Mouse (Mus musculus) embryonic facial prominence, embryonic 14.5 days (tissue): Measurements from ENCODE around the gene Filip1l. TPM values are rescaled to one million over a fixed set of nuclear protein-coding genes. Genes with fewer than 3 reads are reported as not detected.
A peak's percentile ranks its signal among the peaks of the same experiment; 100 is the strongest.

Experiments used
- ATAC-seq: fragments of 200-750 bp; cut with Nextera tagmentation; 2 replicates; pipeline ENCODE4 v1.8.0; 2017; ENCODE audit warnings: low read depth, moderate number of reproducible peaks, moderate TSS enrichment
- DNase-seq: peaks from one replicate; pipeline ENCODE4 v3.0.0-alpha.2; 2015; ENCODE audit warnings: low spot score
- H3K27ac ChIP-seq: fragments of 300-500 bp; sonication (generic); replicated peaks from 2 replicates; pipeline ENCODE4 v1.5.1; 2014; ENCODE audit warnings: low read depth, mild to moderate bottlenecking, low read length, moderate library complexity
- H3K27me3 ChIP-seq: fragments of 300-500 bp; sonication (generic); replicated peaks from 2 replicates; pipeline ENCODE4 v1.6.1; 2014; ENCODE audit warnings: low read length; ENCODE audit not compliant: control insufficient read depth, insufficient read depth
- H3K36me3 ChIP-seq: fragments of 300-500 bp; sonication (generic); 2 replicates; pipeline ENCODE4 v1.6.1; 2014; ENCODE audit warnings: low read length, mixed read lengths; ENCODE audit not compliant: control insufficient read depth, insufficient read depth
- H3K4me1 ChIP-seq: fragments of 300-500 bp; sonication (generic); 2 replicates; pipeline ENCODE4 v1.6.1; 2014; ENCODE audit warnings: antibody characterized with exemption, low read length; ENCODE audit not compliant: control insufficient read depth, insufficient read depth
- H3K4me2 ChIP-seq: fragments of 300-500 bp; sonication (generic); 2 replicates; pipeline ENCODE4 v1.6.1; 2014; ENCODE audit warnings: low read depth, mild to moderate bottlenecking, low read length, moderate library complexity, mixed read lengths
- H3K4me3 ChIP-seq: fragments of 300-500 bp; sonication (generic); 2 replicates; pipeline ENCODE4 v1.5.1; 2014; ENCODE audit warnings: low read depth, mild to moderate bottlenecking, low read length
- H3K9ac ChIP-seq: fragments of 300-500 bp; sonication (generic); 2 replicates; pipeline ENCODE4 v1.6.1; 2014; ENCODE audit warnings: low read depth, mild to moderate bottlenecking, low read length, moderate library complexity, mixed read lengths
- H3K9me3 ChIP-seq: fragments of 300-500 bp; sonication (generic); 2 replicates; pipeline ENCODE4 v1.6.1; 2016; ENCODE audit warnings: low read length; ENCODE audit not compliant: control insufficient read depth
- WGBS: fragments of 180-500 bp; shearing (Covaris S2); extraction: QIAGEN DNeasy Blood & Tissue Kit; methylation state at CpG from one replicate; pipeline ENCODE4 v1.1.7; 2014; 5-methylcytosine and 5-hydroxymethylcytosine counted together
- polyA plus RNA-seq: library from polyadenylated mRNA; unstranded; fragments of >200 nt; fragmentation: Nextera tagmentation; extraction: Ambion mirVana; gene quantifications from 2 replicates; pipeline ENCODE4 v1.2.1, GENCODE M21; 2014

Gene Filip1l
- polyA plus RNA-seq, 1 experiment from 2014 or later: 30.2 TPM

GRCm38 (mm10) chr16:57490691-57491090 is 137.8 kb downstream of the Filip1l start:
- Histone ChIP-seq H3K4me1 (peaks cover 7% of the 10 kb centered on the region; the same call in 1 of the 2 replicates), H3K27me3 (no peaks in the 10 kb centered on the region), H3K36me3 (no peaks in the 10 kb centered on the region), H3K9me3 (no peaks in the 10 kb centered on the region), H3K27ac (no peak overlapping the region), H3K9ac (no peak overlapping the region), H3K4me3 (no peak overlapping the region), H3K4me2 (no peak overlapping the region)
- DNase-seq (no peak), ATAC-seq (no peak)
- 83% methylated on average over 8 of the region's 8 CpGs for WGBS

GRCm38 (mm10) chr16:57491853-57492252 is 139.0 kb downstream of the Filip1l start:
- ATAC-seq: no peak
- no peak for DNase-seq
- H3K9me3 ChIP-seq: no peaks in the 10 kb centered on the region
- no peak overlapping the region for H3K4me2 ChIP-seq
- H3K27me3 ChIP-seq: no peaks in the 10 kb centered on the region
- no peak overlapping the region for H3K4me3 ChIP-seq
- H3K4me1 ChIP-seq: peaks cover 3% of the 10 kb centered on the region; the same call in 1 of the 2 replicates
- H3K9ac ChIP-seq: no peak overlapping the region
- 90% methylated on average over 4 of the region's 4 CpGs for WGBS
- no peak overlapping the region for H3K27ac ChIP-seq
- H3K36me3 ChIP-seq: no peaks in the 10 kb centered on the region

GRCm38 (mm10) chr16:57495476-57496203 is 142.7 kb downstream of the Filip1l start:
- Histone ChIP-seq H3K4me3 (no peak overlapping the region), H3K27ac (no peak overlapping the region), H3K4me2 (no peak overlapping the region), H3K9me3 (no peaks in the 10 kb centered on the region), H3K36me3 (no peaks in the 10 kb centered on the region), H3K27me3 (no peaks in the 10 kb centered on the region), H3K4me1 (peaks cover 10% of the 10 kb centered on the region), H3K9ac (no peak overlapping the region)
- ATAC-seq (no peak), DNase-seq (no peak)
- 83% methylated on average over 10 of the region's 10 CpGs for WGBS

- H3K4me2 ChIP-seq: no peak overlapping the region
- WGBS: 53% methylated on average over 10 of the region's 10 CpGs
- H3K9me3 ChIP-seq: no peaks in the 10 kb centered on the region
- H3K4me1 ChIP-seq: peaks cover 10% of the 10 kb centered on the region
- no peaks in the 10 kb centered on the region for H3K27me3 ChIP-seq
- DNase-seq (peak; percentile 72), ATAC-seq (peak; percentile 75)
- H3K36me3 ChIP-seq: no peaks in the 10 kb centered on the region
- H3K4me3 ChIP-seq: no peak overlapping the region
- no peak overlapping the region for H3K9ac ChIP-seq
- H3K27ac ChIP-seq: no peak overlapping the region
These were observed 143.7 kb downstream of the Filip1l start for GRCm38 (mm10) chr16:57496437-57497173.

- Histone ChIP-seq H3K27me3 (no peaks in the 10 kb centered on the region), H3K4me2 (no peak overlapping the region), H3K36me3 (no peaks in the 10 kb centered on the region), H3K9me3 (no peaks in the 10 kb centered on the region), H3K27ac (no peak overlapping the region), H3K9ac (no peak overlapping the region), H3K4me1 (peaks cover 10% of the 10 kb centered on the region), H3K4me3 (no peak overlapping the region)
- WGBS: 61% methylated on average over 3 of the region's 3 CpGs
- ATAC-seq (no peak), DNase-seq (no peak)
These were observed 148.0 kb downstream of the Filip1l start for GRCm38 (mm10) chr16:57500851-57501250.

- no peak overlapping the region for H3K4me2 ChIP-seq
- H3K4me3 ChIP-seq: no peak overlapping the region
- DNase-seq: no peak
- no peak overlapping the region for H3K27ac ChIP-seq
- no peak for ATAC-seq
- 55% methylated on average over 2 of the region's 2 CpGs for WGBS
- H3K27me3 ChIP-seq: no peaks in the 10 kb centered on the region
- H3K9me3 ChIP-seq: no peaks in the 10 kb centered on the region
- H3K9ac ChIP-seq: no peak overlapping the region
- peaks cover 10% of the 10 kb centered on the region for H3K4me1 ChIP-seq
- H3K36me3 ChIP-seq: no peaks in the 10 kb centered on the region
These were observed 149.3 kb downstream of the Filip1l start for GRCm38 (mm10) chr16:57502230-57502629.

- H3K4me3 ChIP-seq: no peak overlapping the region
- DNase-seq (peak; percentile 55), ATAC-seq (no peak)
- peaks cover 10% of the 10 kb centered on the region for H3K4me1 ChIP-seq
- H3K27ac ChIP-seq: no peak overlapping the region
- no peaks in the 10 kb centered on the region for H3K9me3 ChIP-seq
- 48% methylated on average over 5 of the region's 5 CpGs for WGBS
- H3K9ac ChIP-seq: no peak overlapping the region
- no peak overlapping the region for H3K4me2 ChIP-seq
- H3K36me3 ChIP-seq: no peaks in the 10 kb centered on the region
- H3K27me3 ChIP-seq: no peaks in the 10 kb centered on the region
These were observed 149.9 kb downstream of the Filip1l start for GRCm38 (mm10) chr16:57502761-57503160.

GRCm38 (mm10) chr16:57504728-57505127 is 151.8 kb downstream of the Filip1l start:
- 86% methylated on average over 4 of the region's 4 CpGs for WGBS
- no peaks in the 10 kb centered on the region for H3K27me3 ChIP-seq
- no peaks in the 10 kb centered on the region for H3K36me3 ChIP-seq
- H3K9ac ChIP-seq: no peak overlapping the region
- H3K27ac ChIP-seq: no peak overlapping the region
- no peaks in the 10 kb centered on the region for H3K9me3 ChIP-seq
- DNase-seq (no peak), ATAC-seq (no peak)
- H3K4me2 ChIP-seq: no peak overlapping the region
- peaks cover 3% of the 10 kb centered on the region; the same call in 1 of the 2 replicates for H3K4me1 ChIP-seq
- no peak overlapping the region for H3K4me3 ChIP-seq
